Mouse (Mus musculus) C2C12 (cell line): ENCODE measurements around the gene Syce2.

ENCODE experiments used
- CTCF ChIP-seq: IDR thresholded peaks from one replicate; pipeline ENCODE4 v1.5.1; 2011; ENCODE audit not compliant: control insufficient read depth, insufficient read depth, insufficient read length
- FOSL1 ChIP-seq: IDR thresholded peaks from one replicate; pipeline ENCODE4 v1.8.0; 2011; ENCODE audit warnings: mild to moderate bottlenecking, low read length; ENCODE audit not compliant: poor library complexity, insufficient read depth, severe bottlenecking

GRCm38 (mm10) chr8:84927513-84927912 is 55.6 kb downstream of the Syce2 start:
- no peak for TF ChIP-seq CTCF
- no peak for TF ChIP-seq FOSL1
